Comparison of ENCODE assay signal across 31 mouse cellular contexts in genomic region chr10:14875216-14875615, GRCm38 (mm10).
DNase-seq lines count a peak whose midpoint lies in the region; ATAC-seq and TF ChIP-seq lines count a peak whose summit lies in the region.
"Had no signal": no experiment of that assay in that cellular context is flagged by ENCODE, and none has a peak within 500 bp of the region (broad histone marks: within the 10 kb centered on the region; RNA-seq: fewer than 3 reads in every experiment).

No protein-coding gene starts in this region.

- peak; percentile 56 for DNase-seq in forebrain, embryonic 14.5 days (ENCODE audit: low spot score)
- no peak for DNase-seq in forebrain, embryonic 11.5 days (ENCODE audit: low spot score)
- DNase-seq in midbrain, embryonic 14.5 days = peak; percentile 9
- DNase-seq in midbrain, embryonic 10.5 days (ENCODE audit: low spot score) = no peak
- peak; percentile 20 for DNase-seq in forebrain, postnatal 0 days
- DNase-seq in hindbrain, postnatal 0 days (ENCODE audit: low spot score) = peak; percentile 5
- DNase-seq in urinary bladder, postnatal 4 days (ENCODE audit: low spot score in 2 of 2) = no peak
- DNase-seq: adrenal gland, adult 8-10 months; cerebellum, adult 18-20 months; cerebellum, postnatal 10 days; gastrocnemius, postnatal 25 days; heart, adult 11 months; kidney, adult 8-10 months; kidney, postnatal 36 days; liver, embryonic 13.5 days; lung, adult 18-20 months; thymus, adult 2 months; thymus, postnatal 36 days had no signal

- 56% methylated on average over 4 of the region's 4 CpGs for WGBS in forebrain, embryonic 14.5 days
- 81% methylated on average over 4 of the region's 4 CpGs for WGBS in forebrain, embryonic 11.5 days
- 81% methylated on average over 4 of the region's 4 CpGs for WGBS in midbrain, embryonic 14.5 days
- WGBS in midbrain, embryonic 10.5 days = 84% methylated on average over 4 of the region's 4 CpGs
- 32% methylated on average over 4 of the region's 4 CpGs for WGBS in forebrain, postnatal 0 days
- WGBS in hindbrain, postnatal 0 days = 54% methylated on average over 4 of the region's 4 CpGs

- TF ChIP-seq CTCF in forebrain, postnatal 0 days (IDR thresholded peaks at IDR 0.05; ENCODE audit: low read depth) = no peak
- TF ChIP-seq CTCF in hindbrain, postnatal 0 days (IDR thresholded peaks at IDR 0.05; ENCODE audit: low read depth) = no peak

- no peaks in the 10 kb centered on the region for H3K27me3 ChIP-seq in forebrain, embryonic 14.5 days (replicated peaks; ENCODE audit: control insufficient read depth, insufficient read depth, low read length)
- no peaks in the 10 kb centered on the region for H3K27me3 ChIP-seq in forebrain, embryonic 11.5 days (ENCODE audit: control insufficient read depth, insufficient read depth, low read length)
- H3K27me3 ChIP-seq in midbrain, embryonic 14.5 days (ENCODE audit: control insufficient read depth, insufficient read depth, low read length) = no peaks in the 10 kb centered on the region
- H3K27me3 ChIP-seq in midbrain, embryonic 10.5 days (ENCODE audit: low read depth, poor library complexity, severe bottlenecking) = no peaks in the 10 kb centered on the region
- H3K27me3 ChIP-seq in forebrain, postnatal 0 days (ENCODE audit: insufficient read depth, low read length) = no peaks in the 10 kb centered on the region
- H3K27me3 ChIP-seq in hindbrain, postnatal 0 days (ENCODE audit: insufficient read depth, low read length) = no peaks in the 10 kb centered on the region
- H3K27me3 ChIP-seq: embryonic facial prominence, embryonic 13.5 days; heart, embryonic 15.5 days; limb, embryonic 15.5 days; liver, embryonic 13.5 days; neural tube, embryonic 12.5 days had no signal

- peak; percentile 55; the same call in 1 of the 2 replicates for ATAC-seq in forebrain, embryonic 14.5 days
- no peak for ATAC-seq in forebrain, embryonic 11.5 days (replicated peaks; ENCODE audit: low FRiP score)
- ATAC-seq in midbrain, embryonic 14.5 days (ENCODE audit: low FRiP score, low TSS enrichment) = no peak
- no peak for ATAC-seq in forebrain, postnatal 0 days
- ATAC-seq in hindbrain, postnatal 0 days = no peak
- ATAC-seq: intestine, embryonic 16.5 days; lung, postnatal 0 days; midbrain, embryonic 16.5 days had no signal

- no peak overlapping the region for H3K9ac ChIP-seq in forebrain, embryonic 14.5 days (ENCODE audit: low read length)
- H3K9ac ChIP-seq in forebrain, embryonic 11.5 days (ENCODE audit: low read length) = no peak overlapping the region
- no peak overlapping the region for H3K9ac ChIP-seq in midbrain, embryonic 14.5 days (replicated peaks; ENCODE audit: low read length)
- no peak overlapping the region for H3K9ac ChIP-seq in forebrain, postnatal 0 days
- no peak overlapping the region for H3K9ac ChIP-seq in hindbrain, postnatal 0 days (replicated peaks; ENCODE audit: low read length)
- H3K9ac ChIP-seq: embryonic facial prominence, embryonic 13.5 days; heart, embryonic 15.5 days; limb, embryonic 15.5 days; liver, embryonic 13.5 days; neural tube, embryonic 12.5 days had no signal

- H3K36me3 ChIP-seq in forebrain, embryonic 14.5 days (ENCODE audit: control insufficient read depth, insufficient read depth, low read length) = no peaks in the 10 kb centered on the region
- H3K36me3 ChIP-seq in forebrain, embryonic 11.5 days (ENCODE audit: control insufficient read depth, insufficient read depth, low read length) = no peaks in the 10 kb centered on the region
- no peaks in the 10 kb centered on the region for H3K36me3 ChIP-seq in midbrain, embryonic 14.5 days (ENCODE audit: control insufficient read depth, insufficient read depth, low read length)
- no peaks in the 10 kb centered on the region for H3K36me3 ChIP-seq in midbrain, embryonic 10.5 days
- H3K36me3 ChIP-seq in forebrain, postnatal 0 days (ENCODE audit: insufficient read depth) = no peaks in the 10 kb centered on the region
- no peaks in the 10 kb centered on the region for H3K36me3 ChIP-seq in hindbrain, postnatal 0 days (ENCODE audit: insufficient read depth, low read length)
- H3K36me3 ChIP-seq: embryonic facial prominence, embryonic 13.5 days; G1E; heart, embryonic 10.5 days; heart, embryonic 15.5 days; limb, embryonic 10.5 days; limb, embryonic 15.5 days; liver, embryonic 13.5 days; neural tube, embryonic 12.5 days had no signal

- no peaks in the 10 kb centered on the region for H3K9me3 ChIP-seq in forebrain, embryonic 14.5 days (replicated peaks; ENCODE audit: control insufficient read depth, low read length)
- no peaks in the 10 kb centered on the region for H3K9me3 ChIP-seq in forebrain, embryonic 11.5 days (ENCODE audit: control insufficient read depth, low read length)
- no peaks in the 10 kb centered on the region for H3K9me3 ChIP-seq in midbrain, embryonic 14.5 days (ENCODE audit: control insufficient read depth, low read length)
- no peaks in the 10 kb centered on the region for H3K9me3 ChIP-seq in midbrain, embryonic 10.5 days (replicated peaks)
- H3K9me3 ChIP-seq in forebrain, postnatal 0 days (ENCODE audit: low read length) = no peaks in the 10 kb centered on the region
- H3K9me3 ChIP-seq in hindbrain, postnatal 0 days (ENCODE audit: low read length) = no peaks in the 10 kb centered on the region
- H3K9me3 ChIP-seq: embryonic facial prominence, embryonic 13.5 days; heart, embryonic 10.5 days; heart, embryonic 15.5 days; limb, embryonic 10.5 days; limb, embryonic 15.5 days; neural tube, embryonic 12.5 days had no signal

- no peak overlapping the region for H3K4me2 ChIP-seq in forebrain, embryonic 14.5 days (ENCODE audit: low read length)
- H3K4me2 ChIP-seq in forebrain, embryonic 11.5 days (ENCODE audit: low read depth, low read length, severe bottlenecking) = no peak overlapping the region
- H3K4me2 ChIP-seq in midbrain, embryonic 14.5 days (ENCODE audit: low read length) = no peak overlapping the region
- no peak overlapping the region for H3K4me2 ChIP-seq in forebrain, postnatal 0 days (ENCODE audit: low read depth)
- H3K4me2 ChIP-seq in hindbrain, postnatal 0 days (ENCODE audit: low read depth, low read length) = no peak overlapping the region
- H3K4me2 ChIP-seq: embryonic facial prominence, embryonic 13.5 days; heart, embryonic 15.5 days; limb, embryonic 15.5 days; liver, embryonic 13.5 days; neural tube, embryonic 12.5 days had no signal

- no peak overlapping the region for H3K27ac ChIP-seq in forebrain, embryonic 14.5 days (ENCODE audit: low read depth, low read length)
- H3K27ac ChIP-seq in forebrain, embryonic 11.5 days (ENCODE audit: low read depth, low read length) = no peak overlapping the region
- no peak overlapping the region for H3K27ac ChIP-seq in midbrain, embryonic 14.5 days (replicated peaks; ENCODE audit: low read depth, low read length)
- no peak overlapping the region for H3K27ac ChIP-seq in midbrain, embryonic 10.5 days (replicated peaks)
- H3K27ac ChIP-seq in forebrain, postnatal 0 days (ENCODE audit: low read depth, low read length) = no peak overlapping the region
- no peak overlapping the region for H3K27ac ChIP-seq in hindbrain, postnatal 0 days
- H3K27ac ChIP-seq: embryonic facial prominence, embryonic 13.5 days; heart, embryonic 10.5 days; heart, embryonic 15.5 days; layer of hippocampus, adult 2 months; limb, embryonic 10.5 days; limb, embryonic 15.5 days; liver, embryonic 13.5 days; macrophage; neural tube, embryonic 12.5 days had no signal

- no peaks in the 10 kb centered on the region for H3K4me1 ChIP-seq in forebrain, embryonic 14.5 days (ENCODE audit: control insufficient read depth, insufficient read depth, low read length)
- no peaks in the 10 kb centered on the region for H3K4me1 ChIP-seq in forebrain, embryonic 11.5 days (replicated peaks; ENCODE audit: control insufficient read depth, insufficient read depth, low read length)
- no peaks in the 10 kb centered on the region for H3K4me1 ChIP-seq in midbrain, embryonic 14.5 days (ENCODE audit: control insufficient read depth, insufficient read depth, low read length)
- no peaks in the 10 kb centered on the region for H3K4me1 ChIP-seq in midbrain, embryonic 10.5 days
- H3K4me1 ChIP-seq in forebrain, postnatal 0 days (ENCODE audit: insufficient read depth) = no peaks in the 10 kb centered on the region
- H3K4me1 ChIP-seq in hindbrain, postnatal 0 days (ENCODE audit: insufficient read depth, low read length) = no peaks in the 10 kb centered on the region
- H3K4me1 ChIP-seq: embryonic facial prominence, embryonic 13.5 days; heart, embryonic 10.5 days; heart, embryonic 15.5 days; limb, embryonic 10.5 days; limb, embryonic 15.5 days; liver, embryonic 13.5 days; neural tube, embryonic 12.5 days had no signal

- H3K4me3 ChIP-seq in forebrain, embryonic 14.5 days (ENCODE audit: low read depth, low read length) = no peak overlapping the region
- no peak overlapping the region for H3K4me3 ChIP-seq in forebrain, embryonic 11.5 days (ENCODE audit: low read depth, low read length)
- H3K4me3 ChIP-seq in midbrain, embryonic 14.5 days (replicated peaks; ENCODE audit: low read depth, low read length) = no peak overlapping the region
- H3K4me3 ChIP-seq in midbrain, embryonic 10.5 days = no peak overlapping the region
- no peak overlapping the region for H3K4me3 ChIP-seq in forebrain, postnatal 0 days (ENCODE audit: low read depth, low read length)
- H3K4me3 ChIP-seq in hindbrain, postnatal 0 days (ENCODE audit: low read length) = no peak overlapping the region
- H3K4me3 ChIP-seq: embryonic facial prominence, embryonic 13.5 days; heart, embryonic 10.5 days; heart, embryonic 15.5 days; layer of hippocampus, adult 2 months; limb, embryonic 10.5 days; limb, embryonic 15.5 days; liver, embryonic 13.5 days; myocyte; neural tube, embryonic 12.5 days had no signal

Comparison
In these comparisons a context has a peak if more than half of its experiments do, and no peak if none do; other contexts are left out.
1. DNase-seq: peak in forebrain, embryonic 14.5 days (single experiment), midbrain, embryonic 14.5 days (single experiment), forebrain, postnatal 0 days (single experiment) and hindbrain, postnatal 0 days (single experiment); none in forebrain, embryonic 11.5 days (single experiment), midbrain, embryonic 10.5 days (single experiment) and urinary bladder, postnatal 4 days (0 of 2).